Mouse (Mus musculus) megakaryocyte, embryonic 14.5 days (primary cell): ENCODE data around the gene Camk2d.

Source experiments
- FLI1 ChIP-seq: IDR thresholded peaks from 2 replicates; pipeline ENCODE4 v1.6.1; 2012; ENCODE audit warnings: low read length, inconsistent platforms, mixed read lengths
- GATA1 ChIP-seq: IDR thresholded peaks from 3 replicates; pipeline ENCODE4 v1.6.1; 2012; ENCODE audit warnings: mixed read lengths, low read length, inconsistent platforms, borderline replicate concordance

DNA sequence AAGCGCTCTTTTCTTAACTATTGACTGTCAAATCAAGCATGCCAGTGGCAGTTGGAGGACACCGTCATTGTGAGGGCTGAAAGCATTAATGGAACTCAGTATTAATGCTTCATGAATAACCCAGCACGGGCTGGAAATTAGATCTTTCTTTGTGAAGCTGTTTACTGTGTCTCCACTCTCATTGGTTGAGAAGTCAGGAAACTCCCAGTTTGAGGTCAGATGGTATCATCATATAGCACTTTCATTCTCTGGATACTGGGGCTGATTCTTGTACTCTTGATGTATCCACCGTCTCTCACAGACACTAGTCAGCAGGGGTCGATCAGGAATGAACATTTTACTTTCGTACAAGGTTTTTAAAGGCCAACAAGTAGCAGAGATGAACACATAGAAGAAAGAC is 54.6 kb downstream of the Camk2d start:
- no peak for TF ChIP-seq GATA1
- TF ChIP-seq FLI1: no peak
